Mouse (Mus musculus) CH12.LX (cell line): Measurements from ENCODE around the gene Cngb1. TPM values are rescaled to one million over a fixed set of nuclear protein-coding genes. Genes with fewer than 3 reads are reported as not detected.

Source experiments
- DNase-seq: peaks from one replicate; pipeline ENCODE4 v3.0.0-alpha.2; 2013; ENCODE audit errors: extremely low read depth
- H3K27ac ChIP-seq: 2 replicates; pipeline ENCODE4 v1.5.1; 2012; ENCODE audit warnings: low read depth, mild to moderate bottlenecking, control low read depth, moderate library complexity; ENCODE audit not compliant: insufficient read depth
- H3K27me3 ChIP-seq: replicated peaks from 2 replicates; pipeline ENCODE3; 2012; ENCODE audit warnings: inconsistent platforms
- H3K36me3 ChIP-seq, 2 experiments: replicated peaks in 1 of 2; 2 replicates each; pipeline versions ENCODE3 to v1.6.1; 2012; ENCODE audit warnings: inconsistent platforms in 1 of 2, low read length in 1 of 2, mild to moderate bottlenecking in 1 of 2, mixed read lengths in 1 of 2, moderate library complexity in 1 of 2; ENCODE audit not compliant: control insufficient read depth in 1 of 2, insufficient read depth in 1 of 2
- H3K4me1 ChIP-seq, 2 experiments: 2 replicates each; pipeline ENCODE4 v1.6.1; 2012; ENCODE audit warnings: inconsistent platforms in 1 of 2, moderate library complexity in 1 of 2; ENCODE audit not compliant: insufficient read depth in 2 of 2, control insufficient read depth in 1 of 2
- H3K4me2 ChIP-seq: 2 replicates; pipeline ENCODE4 v1.6.1; 2012; ENCODE audit warnings: low read depth, mild to moderate bottlenecking, control low read depth; ENCODE audit not compliant: poor library complexity, insufficient read depth, severe bottlenecking
- H3K4me3 ChIP-seq, 3 experiments: fragments of 150-350 bp in 1 of 3; sonication (generic) in 1 of 3; replicated peaks in 1 of 3; 2 replicates each; pipeline versions ENCODE3 to v1.5.1; 2011 to 2012; ENCODE audit warnings: low read depth in 2 of 3, low read length in 2 of 3, mild to moderate bottlenecking in 2 of 3, moderate library complexity in 2 of 3, control low read depth in 1 of 3, improper control_type of control experiment in 1 of 3, inconsistent platforms in 1 of 3, mixed read lengths in 1 of 3; ENCODE audit not compliant: poor library complexity in 1 of 3
- H3K79me2 ChIP-seq: replicated peaks from 2 replicates; pipeline ENCODE4 v1.6.1; 2012; ENCODE audit warnings: mild to moderate bottlenecking, moderate library complexity; ENCODE audit not compliant: control insufficient read depth, poor library complexity, insufficient read depth, severe bottlenecking; ENCODE audit errors: extremely low read depth
- H3K9ac ChIP-seq: 2 replicates; pipeline ENCODE4 v1.6.1; 2012; ENCODE audit warnings: low read depth, mild to moderate bottlenecking, control low read depth, moderate library complexity; ENCODE audit not compliant: insufficient read depth
- H3K9me3 ChIP-seq: replicated peaks from 2 replicates; pipeline ENCODE3; 2012; ENCODE audit warnings: low read length, inconsistent platforms, mixed read lengths
- CHD1 ChIP-seq: IDR thresholded peaks from 2 replicates; pipeline ENCODE4 v1.6.1; 2012; ENCODE audit warnings: low read depth, low read length, improper control_type of control experiment, inconsistent platforms
- CHD2 ChIP-seq: IDR thresholded peaks from 2 replicates; pipeline ENCODE4 v1.6.1; 2011; ENCODE audit warnings: low read length, improper control_type of control experiment
- CTCF ChIP-seq, 2 experiments: IDR thresholded peaks in 1 of 2; conservative IDR thresholded peaks in 1 of 2; 2 replicates each; pipeline ENCODE4 v1.5.1; 2011 to 2012; ENCODE audit warnings: low read depth in 2 of 2, low read length in 2 of 2, improper control_type of control experiment in 1 of 2, inconsistent platforms in 1 of 2, mild to moderate bottlenecking in 1 of 2, moderate library complexity in 1 of 2
- ETS1 ChIP-seq: conservative IDR thresholded peaks from 2 replicates; pipeline ENCODE4 v1.6.1; 2012; ENCODE audit warnings: low read depth, mild to moderate bottlenecking, inconsistent platforms, low read length, improper control_type of control experiment, moderate library complexity
- GABPA ChIP-seq: IDR thresholded peaks from 2 replicates; pipeline ENCODE4 v1.6.1; 2012; ENCODE audit warnings: low read depth, low read length, improper control_type of control experiment, inconsistent platforms; ENCODE audit not compliant: insufficient replicate concordance
- HCFC1 ChIP-seq: IDR thresholded peaks from 2 replicates; pipeline ENCODE4 v1.6.1; 2012; ENCODE audit warnings: low read depth, mild to moderate bottlenecking, inconsistent platforms, low read length, improper control_type of control experiment
- JUN ChIP-seq: IDR thresholded peaks from 2 replicates; pipeline ENCODE4 v1.6.1; 2011; ENCODE audit warnings: low read depth, mild to moderate bottlenecking, low read length, improper control_type of control experiment, moderate library complexity; ENCODE audit not compliant: insufficient read depth
- KAT2A ChIP-seq: IDR thresholded peaks from 2 replicates; pipeline ENCODE4 v1.6.1; 2012; ENCODE audit warnings: low read length, improper control_type of control experiment, inconsistent platforms; ENCODE audit not compliant: insufficient replicate concordance
- MAFK ChIP-seq: IDR thresholded peaks from 2 replicates; pipeline ENCODE4 v1.6.1; 2011; ENCODE audit warnings: low read length, improper control_type of control experiment; ENCODE audit not compliant: insufficient replicate concordance
- MAX ChIP-seq: IDR thresholded peaks from 2 replicates; pipeline ENCODE4 v1.6.1; 2011; ENCODE audit warnings: low read length, improper control_type of control experiment
- MEF2A ChIP-seq: IDR thresholded peaks from 2 replicates; pipeline ENCODE4 v1.6.1; 2014; ENCODE audit warnings: low read depth, mild to moderate bottlenecking, inconsistent platforms, low read length, improper control_type of control experiment, borderline replicate concordance
- MXI1 ChIP-seq: IDR thresholded peaks from 2 replicates; pipeline ENCODE4 v1.6.1; 2011; ENCODE audit warnings: mild to moderate bottlenecking, low read depth, low read length, improper control_type of control experiment
- PAX5 ChIP-seq: IDR thresholded peaks from 2 replicates; pipeline ENCODE4 v1.6.1; 2012; ENCODE audit warnings: low read length, inconsistent platforms, mixed read lengths
- POLR2AphosphoS2 ChIP-seq: IDR thresholded peaks from 2 replicates; pipeline ENCODE4 v1.6.1; 2011; ENCODE audit warnings: low read depth, low read length, improper control_type of control experiment
- RAD21 ChIP-seq: IDR thresholded peaks from 2 replicates; pipeline ENCODE4 v1.6.1; 2011; ENCODE audit warnings: low read depth, mild to moderate bottlenecking, low read length, improper control_type of control experiment, moderate library complexity
- RCOR1 ChIP-seq: conservative IDR thresholded peaks from 2 replicates; pipeline ENCODE4 v1.6.1; 2012; ENCODE audit warnings: low read depth, mild to moderate bottlenecking, inconsistent platforms, low read length, improper control_type of control experiment
- SIN3A ChIP-seq: IDR thresholded peaks from 2 replicates; pipeline ENCODE4 v1.6.1; 2012; ENCODE audit warnings: low read length, improper control_type of control experiment, inconsistent platforms
- SMC3 ChIP-seq: IDR thresholded peaks from 2 replicates; pipeline ENCODE4 v1.6.1; 2011; ENCODE audit warnings: low read depth, low read length, improper control_type of control experiment
- TBP ChIP-seq: conservative IDR thresholded peaks from 2 replicates; pipeline ENCODE4 v1.6.1; 2011; ENCODE audit warnings: low read depth, low read length, improper control_type of control experiment
- UBTF ChIP-seq: IDR thresholded peaks from 2 replicates; pipeline ENCODE4 v1.6.1; 2012; ENCODE audit warnings: low read depth, mild to moderate bottlenecking, inconsistent platforms, low read length, improper control_type of control experiment, moderate library complexity
- USF1 ChIP-seq: IDR thresholded peaks from 2 replicates; pipeline ENCODE4 v1.6.1; 2014; ENCODE audit warnings: low read depth, mild to moderate bottlenecking, inconsistent platforms, low read length, improper control_type of control experiment
- USF2 ChIP-seq: conservative IDR thresholded peaks from 2 replicates; pipeline ENCODE4 v1.6.1; 2011; ENCODE audit warnings: low read depth, low read length, improper control_type of control experiment
- ZC3H11A ChIP-seq: IDR thresholded peaks from 2 replicates; pipeline ENCODE4 v1.6.1; 2012; ENCODE audit warnings: low read depth, mild to moderate bottlenecking, inconsistent platforms, low read length, improper control_type of control experiment
- ZKSCAN1 ChIP-seq: IDR thresholded peaks from 2 replicates; pipeline ENCODE4 v1.6.1; 2012; ENCODE audit warnings: low read depth, inconsistent platforms, low read length, improper control_type of control experiment, borderline replicate concordance
- ZMIZ1 ChIP-seq: IDR thresholded peaks from 2 replicates; pipeline ENCODE4 v1.6.1; 2012; ENCODE audit warnings: low read depth, mild to moderate bottlenecking, inconsistent platforms, low read length, improper control_type of control experiment
- ZNF384 ChIP-seq: IDR thresholded peaks from 2 replicates; pipeline ENCODE4 v1.6.1; 2012; ENCODE audit warnings: low read depth, low read length, improper control_type of control experiment, inconsistent platforms
- dilution Hi-C: fragments of 300-500 bp; cut with MboI; formaldehyde crosslinking; loops from 2 replicates; pipeline ENCODE4 v1.14.3; 2020; ENCODE audit warnings: low sequenced_read_pairs; ENCODE audit not compliant: extremely low pct_unique_long_range_greater_than_20kb, extremely low pct_ligation_motif_present
- in situ Hi-C: fragments of 300-500 bp; cut with MboI; formaldehyde crosslinking; loops from 3 replicates; pipeline ENCODE4 v1.14.3; 2019; ENCODE audit warnings: low sequenced_read_pairs, low pct_ligation_motif_present, low pct_unique_long_range_greater_than_20kb, mixed read lengths
- polyA plus RNA-seq: library from polyadenylated mRNA; unstranded; fragments of >175 nt; gene quantifications from 2 replicates; pipeline ENCODE4 v1.2.1, GENCODE M21; 2012; ENCODE audit warnings: low read depth; ENCODE audit not compliant: insufficient read length
- total RNA-seq, 2 experiments: library from RNA; depleted of rRNA; stranded (reverse); fragments of 300-350 nt in 1 of 2; fragments of >200 nt in 1 of 2; gene quantifications; 2 replicates each; pipeline ENCODE4 v1.2.3; 2012 to 2014

The Cngb1 gene
- total and polyA plus RNA-seq, 3 experiments: not detected

DNA sequence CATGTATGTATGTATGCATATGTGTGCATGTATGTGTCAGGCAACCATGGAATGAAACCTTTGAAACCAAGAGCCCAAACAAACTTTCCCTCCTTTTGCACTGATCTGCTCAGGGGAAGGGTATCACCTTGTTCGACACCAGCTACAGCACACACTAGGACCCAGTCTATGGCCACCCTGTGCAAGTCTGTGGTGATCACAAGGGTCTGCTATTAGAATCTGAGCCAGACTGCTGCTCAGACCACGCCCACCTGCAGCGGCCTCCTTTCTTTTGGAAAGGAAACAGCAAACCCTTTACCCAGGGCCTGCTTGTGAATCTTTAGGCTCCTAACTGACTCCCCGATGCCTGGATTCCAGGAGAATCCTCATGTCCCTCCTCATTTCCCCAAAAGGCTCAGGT, 62.5 kb downstream of the Cngb1 start:
- H3K79me2 ChIP-seq: no peaks in the 10 kb centered on the region
- H3K9me3 ChIP-seq: no peaks in the 10 kb centered on the region
- TF ChIP-seq UBTF: no peak
- TF ChIP-seq CHD2: no peak
- no peak for TF ChIP-seq ZMIZ1
- TF ChIP-seq MAX: no peak
- no peak for DNase-seq
- peaks cover 0 to 4% of the 10 kb centered on the region in 2 experiments; a peak in 2 of 4 replicates for H3K4me1 ChIP-seq
- no peak overlapping the region for H3K4me2 ChIP-seq
- no peak overlapping the region for H3K27ac ChIP-seq
- peaks cover 37% of the 10 kb centered on the region for H3K27me3 ChIP-seq
- no peak overlapping the region for H3K4me3 ChIP-seq
- H3K9ac ChIP-seq: no peak overlapping the region
- H3K36me3 ChIP-seq: no peaks in the 10 kb centered on the region
- in situ Hi-C loops (no loop called here), dilution Hi-C loops (no loop called here)

DNA sequence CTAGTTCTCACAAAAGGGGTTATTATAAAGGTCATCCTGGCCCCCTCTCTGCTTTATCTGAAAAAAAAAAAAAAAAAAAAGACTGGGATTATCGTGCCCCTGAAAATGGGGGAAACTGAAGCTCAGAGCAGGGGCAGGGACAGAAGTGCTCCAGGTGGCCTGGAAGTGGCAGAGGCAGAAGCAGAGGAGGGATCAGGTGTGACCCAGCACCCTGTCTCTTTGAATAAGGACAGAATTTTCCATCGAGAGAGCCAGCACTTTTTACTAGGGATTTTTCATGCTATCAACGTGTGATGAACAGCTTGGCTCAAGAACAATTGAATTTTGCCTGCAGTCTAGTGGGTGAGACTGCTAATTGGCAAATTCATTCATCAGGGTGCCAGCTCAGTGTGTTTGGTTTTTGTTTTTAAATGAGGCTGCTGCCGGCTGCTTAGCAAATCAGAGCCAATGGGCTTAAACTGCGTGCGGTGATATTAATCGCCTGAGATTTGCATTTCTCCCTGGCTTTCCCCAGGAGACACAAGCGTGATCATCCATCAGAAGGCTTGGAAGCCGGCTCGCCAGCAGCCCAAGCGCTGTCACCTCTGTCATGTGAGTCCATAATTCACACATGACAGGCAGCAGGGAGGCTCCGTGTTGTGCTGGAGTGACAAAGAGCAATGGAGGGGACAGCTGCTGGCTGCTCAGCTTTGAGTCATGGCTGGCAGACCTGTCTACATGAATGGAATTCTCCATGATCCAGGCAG, 63.4 kb downstream of the Cngb1 start:
- dilution Hi-C loops: no loop called here
- DNase-seq: no peak

DNA sequence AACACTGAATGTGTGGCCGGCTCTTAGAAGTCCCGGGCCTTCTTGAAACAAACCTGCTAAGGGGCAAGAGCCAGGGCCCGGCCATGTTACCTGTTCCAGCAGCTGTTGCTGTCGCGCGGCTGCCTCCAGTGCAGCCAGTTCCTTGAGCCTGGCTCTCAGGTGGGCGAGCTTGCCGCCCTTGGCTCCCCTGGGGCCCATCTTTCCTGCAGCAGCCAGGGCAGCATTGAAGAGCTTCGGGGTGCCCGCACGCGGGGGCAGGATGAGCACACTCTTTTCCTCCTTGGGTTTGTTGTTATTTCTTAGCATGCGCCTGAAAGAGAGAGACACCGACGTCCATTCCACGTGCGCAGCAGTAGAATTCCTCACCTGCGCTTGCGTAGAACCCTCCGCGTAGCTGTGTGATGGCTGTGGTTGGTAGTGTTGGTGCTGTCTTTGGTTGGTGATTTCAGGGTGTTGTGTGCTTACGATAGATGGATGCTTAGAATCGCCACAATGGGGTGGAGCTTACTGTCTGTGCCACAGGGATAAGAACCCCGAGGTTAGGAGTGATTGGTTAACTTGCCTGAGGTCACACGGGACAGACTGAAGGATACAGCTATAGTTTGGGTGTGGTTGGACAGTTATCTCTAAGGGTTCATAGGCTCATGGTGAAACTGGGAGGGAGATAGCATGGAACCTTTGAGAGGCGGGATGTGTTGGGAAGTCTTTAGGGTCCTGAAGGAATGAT, 64.1 kb downstream of the Cngb1 start:
- DNase-seq: no peak
- Histone ChIP-seq H3K9ac (no peak overlapping the region), H3K27ac (no peak overlapping the region), H3K27me3 (peaks cover 31% of the 10 kb centered on the region), H3K4me2 (no peak overlapping the region), H3K4me3 (no peak overlapping the region), H3K9me3 (no peaks in the 10 kb centered on the region), H3K79me2 (no peaks in the 10 kb centered on the region), H3K36me3 (no peaks in the 10 kb centered on the region), H3K4me1 (peaks cover 0 to 4% of the 10 kb centered on the region in 2 experiments; a peak in 2 of 4 replicates)
- dilution Hi-C loops: no loop called here
- TF ChIP-seq POLR2AphosphoS2 (no peak), ZNF384 (no peak), ZKSCAN1 (no peak), PAX5 (no peak), CTCF (conservative IDR thresholded peaks at IDR 0.05 in 1 of 2, IDR thresholded peaks at IDR 0.05 in 1 of 2; ENCODE audit: low read depth in 2 of 2, low read length in 2 of 2) (no peak), SMC3 (no peak), HCFC1 (no peak), RCOR1 (no peak), RAD21 (no peak), KAT2A (no peak), ZC3H11A (no peak), ETS1 (no peak), ZMIZ1 (no peak), UBTF (no peak), GABPA (no peak), CHD2 (no peak), TBP (no peak), MEF2A (no peak), SIN3A (no peak)
- in situ Hi-C loops: no loop called here

More for the DNA sequence above, 63.4 kb downstream of the Cngb1 start:
- no peaks in the 10 kb centered on the region for H3K79me2 ChIP-seq
- no peak overlapping the region for H3K9ac ChIP-seq
- H3K4me1 ChIP-seq: peaks cover 0 to 4% of the 10 kb centered on the region in 2 experiments; a peak in 2 of 4 replicates
- H3K36me3 ChIP-seq: no peaks in the 10 kb centered on the region
- peaks cover 33% of the 10 kb centered on the region for H3K27me3 ChIP-seq
- in situ Hi-C loops: no loop called here
- H3K4me3 ChIP-seq: no peak overlapping the region
- H3K27ac ChIP-seq: no peak overlapping the region
- no peaks in the 10 kb centered on the region for H3K9me3 ChIP-seq
- H3K4me2 ChIP-seq: no peak overlapping the region
- no peak for TF ChIP-seq MAFK
- no peak for TF ChIP-seq USF2
- TF ChIP-seq JUN: no peak
- no peak for TF ChIP-seq USF1
- no peak for TF ChIP-seq ZNF384
- no peak for TF ChIP-seq MXI1
- TF ChIP-seq CHD1: no peak
- no peak for TF ChIP-seq SMC3
